Mouse (Mus musculus) hematopoietic multipotent progenitor cell, adult 10-12 weeks (in vitro differentiated cells): ENCODE measurements around the gene Defb9. TPM values are rescaled to one million over a fixed set of nuclear protein-coding genes. Genes with fewer than 3 reads are reported as not detected.

Source experiments
- polyA plus RNA-seq: library from polyadenylated mRNA; stranded (reverse); fragments of >175 nt; gene quantifications from 2 replicates; pipeline ENCODE4 v1.2.3, GENCODE M21; 2012; ENCODE audit warnings: low replicate concordance

Gene Defb9
- not detected in 2 replicates for polyA plus RNA-seq

GRCm38 (mm10) chr8:21885321-21885720, at the start of gene Defb9:
Gene Defb9 (minus strand): TSS chr8:21885421.

GRCm38 (mm10) chr8:21932610-21933009, 47.4 kb upstream of the Defb9 start, which contains the start of gene Defb15:
Gene Defb15 (minus strand): TSS chr8:21932710.

GRCm38 (mm10) chr8:21906290-21906689, 21.1 kb upstream of the Defb9 start, which contains the start of gene Defb11:
Gene Defb11 (minus strand): TSS chr8:21906412.

GRCm38 (mm10) chr8:21858586-21858985, 26.6 kb downstream of the Defb9 start, which contains the start of gene Defb10:
Gene Defb10 (plus strand): TSS chr8:21858901.

Other genes starting within 250 kb of the Defb9 start
- gene Defa17, start 229.6 kb downstream of the Defb9 start, polyA plus RNA-seq: not detected in 2 replicates
- gene Defa34, start 219.6 kb downstream of the Defb9 start, polyA plus RNA-seq: not detected in 2 replicates
- not detected in 2 replicates for gene AY761184, start 181.8 kb downstream of the Defb9 start, polyA plus RNA-seq
- gene Defa24, start 150.9 kb downstream of the Defb9 start, polyA plus RNA-seq: not detected in 2 replicates
- gene Defb50, start 61.9 kb downstream of the Defb9 start, polyA plus RNA-seq: not detected in 2 replicates
- gene Defb2, start 45.5 kb downstream of the Defb9 start, polyA plus RNA-seq: not detected in 2 replicates
- gene Defb10, start 26.5 kb downstream of the Defb9 start, polyA plus RNA-seq: not detected in 2 replicates
- gene Defb11, start 21.0 kb upstream of the Defb9 start, polyA plus RNA-seq: not detected in 2 replicates
- not detected in 2 replicates for gene Defb15, start 47.3 kb upstream of the Defb9 start, polyA plus RNA-seq
- gene Defb35, start 52.9 kb upstream of the Defb9 start, polyA plus RNA-seq: not detected in 2 replicates
- not detected in 2 replicates for gene Defb13, start 61.3 kb upstream of the Defb9 start, polyA plus RNA-seq
- not detected in 2 replicates for gene Fam90a1a, start 73.3 kb upstream of the Defb9 start, polyA plus RNA-seq
- gene Ccdc70, start 84.4 kb upstream of the Defb9 start, polyA plus RNA-seq: not detected in 2 replicates
- 0.60 and 2.2 TPM in 2 replicates for gene Atp7b, start 174.9 kb upstream of the Defb9 start, polyA plus RNA-seq
- gene Alg11, start 175.3 kb upstream of the Defb9 start, polyA plus RNA-seq: 0.41 and 1.0 TPM in 2 replicates
- gene Nek5, start 239.6 kb upstream of the Defb9 start, polyA plus RNA-seq: not detected in 2 replicates